Mouse (Mus musculus): ENCODE measurements around the gene Leo1. TPM values are rescaled to one million over a fixed set of nuclear protein-coding genes. Genes with fewer than 3 reads are reported as not detected.
A peak's percentile ranks its signal among the peaks of the same experiment; 100 is the strongest.

Leo1 gene
- polyA plus RNA-seq, 1 experiment = 6.7 TPM

DNA sequence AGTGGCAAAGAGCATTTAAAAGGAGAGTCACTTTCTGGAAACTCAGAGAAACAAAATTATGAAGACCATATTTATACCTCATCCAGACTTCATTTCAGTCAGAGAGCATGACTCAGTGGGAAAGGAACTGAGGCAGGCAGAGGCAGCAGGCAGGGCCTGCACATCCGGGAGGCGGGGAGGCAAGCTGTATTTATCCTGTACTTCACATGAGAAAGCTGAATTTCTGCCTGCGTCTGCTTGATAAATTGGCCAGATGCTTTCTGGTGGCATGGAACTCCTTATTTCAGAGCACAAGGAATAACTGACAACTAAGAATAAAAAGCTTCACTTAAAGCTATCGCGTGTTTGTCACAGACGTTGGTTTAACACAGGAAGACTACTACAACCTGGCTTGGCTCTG lies 63.0 kb downstream of the Leo1 start:
- no peak overlapping the region for H3K27ac ChIP-seq (ENCODE audit: control insufficient read depth, insufficient read depth, low read length)
- H3K4me1 ChIP-seq (replicated peaks; ENCODE audit: control insufficient read depth, insufficient read depth, low read length) = no peaks in the 10 kb centered on the region
- no peak for TF ChIP-seq POLR2A (IDR thresholded peaks at IDR 0.05; ENCODE audit: control insufficient read depth, extremely low read depth, insufficient read depth, low read length, poor library complexity)
- TF ChIP-seq CTCF (IDR thresholded peaks at IDR 0.05; ENCODE audit: borderline replicate concordance, control insufficient read depth, extremely low read depth, insufficient read depth, low read length, poor library complexity) = no peak
- H3K27me3 ChIP-seq (ENCODE audit: control insufficient read depth, insufficient read depth, low read length) = no peaks in the 10 kb centered on the region
- no peak for DNase-seq
- H3K36me3 ChIP-seq (ENCODE audit: control insufficient read depth, insufficient read depth, low read length) = peaks cover 51% of the 10 kb centered on the region
- H3K4me3 ChIP-seq (ENCODE audit: control insufficient read depth, insufficient read depth, low read length) = no peak overlapping the region
- 98% methylated on average over 6 of the region's 6 CpGs for WGBS

DNA sequence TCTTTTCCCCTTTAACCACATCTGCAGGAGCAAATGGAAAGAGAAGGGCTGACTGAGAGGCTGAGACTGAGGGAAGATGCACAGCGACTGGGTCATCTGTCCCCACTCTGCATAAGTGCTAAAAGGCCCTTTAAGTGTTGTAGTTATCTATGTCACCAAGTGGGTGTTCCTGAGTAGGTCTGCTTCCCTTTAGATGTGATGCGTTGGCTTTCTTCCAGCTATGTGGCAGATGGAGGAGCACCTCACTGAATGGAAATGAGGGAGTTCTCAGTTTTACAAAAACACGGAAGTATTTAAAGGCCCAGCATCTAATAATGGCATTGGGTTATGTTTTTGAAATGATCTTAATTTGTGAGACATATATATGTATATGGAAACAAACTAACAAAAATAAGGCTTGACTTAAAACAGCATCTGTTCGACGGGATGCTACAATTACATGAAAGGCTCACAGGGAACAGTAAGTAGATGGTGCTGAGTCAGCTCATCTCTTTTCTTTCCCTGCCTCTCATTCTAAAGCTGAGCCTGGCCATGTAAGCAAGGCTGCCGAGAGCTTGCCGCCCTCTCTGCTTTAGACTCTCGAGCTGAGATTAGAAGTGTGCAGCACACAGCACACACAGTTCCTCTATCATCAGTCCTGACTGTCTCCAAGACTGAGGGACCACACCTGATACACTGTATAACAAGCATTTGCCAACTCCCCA lies 70.1 kb downstream of the Leo1 start:
- TF ChIP-seq CTCF (IDR thresholded peaks at IDR 0.05; ENCODE audit: borderline replicate concordance, control insufficient read depth, extremely low read depth, insufficient read depth, low read length, poor library complexity) (no peak), POLR2A (IDR thresholded peaks at IDR 0.05; ENCODE audit: control insufficient read depth, extremely low read depth, insufficient read depth, low read length, poor library complexity) (no peak)
- DNase-seq = no peak
- H3K4me1 ChIP-seq (replicated peaks; ENCODE audit: control insufficient read depth, insufficient read depth, low read length) = no peaks in the 10 kb centered on the region
- H3K27ac ChIP-seq (ENCODE audit: control insufficient read depth, insufficient read depth, low read length) = no peak overlapping the region
- WGBS = 94% methylated on average over 8 of the region's 8 CpGs
- H3K27me3 ChIP-seq (ENCODE audit: control insufficient read depth, insufficient read depth, low read length) = no peaks in the 10 kb centered on the region
- H3K36me3 ChIP-seq (ENCODE audit: control insufficient read depth, insufficient read depth, low read length) = peaks cover 66% of the 10 kb centered on the region
- no peak overlapping the region for H3K4me3 ChIP-seq (ENCODE audit: control insufficient read depth, insufficient read depth, low read length)

DNA sequence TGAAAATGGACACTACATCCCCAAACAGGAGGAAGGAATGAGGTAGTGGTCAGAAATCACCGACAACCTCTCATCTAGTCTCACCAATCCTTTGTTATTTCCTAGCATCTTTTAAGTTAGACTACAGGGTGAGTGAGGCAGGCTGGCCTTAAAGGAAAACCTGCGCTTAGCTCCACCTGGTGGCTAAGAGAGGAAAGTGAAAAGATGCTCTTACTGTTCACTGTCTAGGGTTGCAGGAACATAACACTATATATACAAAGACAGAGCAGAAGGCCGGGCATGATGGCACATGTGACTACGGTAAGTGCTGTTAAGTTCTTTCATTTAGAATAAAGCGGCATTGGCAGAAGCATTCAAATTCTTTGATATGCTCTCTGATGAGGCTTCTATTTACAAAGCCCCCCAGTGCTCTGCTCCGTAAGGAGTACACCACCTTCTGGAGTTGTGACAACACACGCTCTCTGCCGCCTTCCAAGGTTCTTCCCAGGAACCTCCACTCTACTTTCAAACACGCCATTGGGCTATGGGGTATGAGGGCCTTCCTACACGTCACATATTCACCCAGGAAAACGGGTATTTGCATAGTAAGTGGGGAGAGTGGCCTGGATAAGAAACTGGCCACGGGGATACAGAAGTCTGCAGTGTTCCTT lies 74.3 kb downstream of the Leo1 start:
- Histone ChIP-seq H3K4me3 (ENCODE audit: control insufficient read depth, insufficient read depth, low read length) (no peak overlapping the region), H3K36me3 (ENCODE audit: control insufficient read depth, insufficient read depth, low read length) (peaks cover 32% of the 10 kb centered on the region), H3K4me1 (replicated peaks; ENCODE audit: control insufficient read depth, insufficient read depth, low read length) (no peaks in the 10 kb centered on the region), H3K27me3 (ENCODE audit: control insufficient read depth, insufficient read depth, low read length) (no peaks in the 10 kb centered on the region), H3K27ac (ENCODE audit: control insufficient read depth, insufficient read depth, low read length) (no peak overlapping the region)
- WGBS = 83% methylated on average over 12 of the region's 12 CpGs
- peak; percentile 50 for DNase-seq
- TF ChIP-seq CTCF (IDR thresholded peaks at IDR 0.05; ENCODE audit: borderline replicate concordance, control insufficient read depth, extremely low read depth, insufficient read depth, low read length, poor library complexity) (no peak), POLR2A (IDR thresholded peaks at IDR 0.05; ENCODE audit: control insufficient read depth, extremely low read depth, insufficient read depth, low read length, poor library complexity) (no peak)

Other genes starting within 250 kb of the Leo1 start
- gene Myo5c, start 209.5 kb upstream of the Leo1 start, polyA plus RNA-seq (2012; rRNA removed) = 8.4 and 9.0 TPM in 2 replicates
- gene Gnb5, start 135.2 kb upstream of the Leo1 start, polyA plus RNA-seq (2012; rRNA removed) = 5.1 and 7.3 TPM in 2 replicates
- not detected in 2 replicates for gene Bcl2l10, start 93.8 kb upstream of the Leo1 start, polyA plus RNA-seq (2012; rRNA removed)
- gene Mapk6, start 31.5 kb upstream of the Leo1 start, polyA plus RNA-seq (2012; rRNA removed) = 31.7 and 38.4 TPM in 2 replicates
- gene Tmod3, start 118.1 kb downstream of the Leo1 start, polyA plus RNA-seq (2012; rRNA removed) = 30.6 and 32.0 TPM in 2 replicates
- gene Tmod2, start 169.8 kb downstream of the Leo1 start, polyA plus RNA-seq (2012; rRNA removed) = 0.20 and 0.26 TPM in 2 replicates
- 13.6 and 16.4 TPM in 2 replicates for gene Lysmd2, start 184.2 kb downstream of the Leo1 start, polyA plus RNA-seq (2012; rRNA removed)
- gene Scg3, start 242.5 kb downstream of the Leo1 start, polyA plus RNA-seq (2012; rRNA removed) = 0.15 TPM in 2 replicates